Mouse (Mus musculus) neural tube, embryonic 13.5 days (tissue): ENCODE measurements around the gene Figla. TPM values are rescaled to one million over a fixed set of nuclear protein-coding genes. Genes with fewer than 3 reads are reported as not detected.

Source experiments
- ATAC-seq: fragments of 200-750 bp; cut with Nextera tagmentation; 2 replicates; pipeline ENCODE4 v1.8.0; 2017; ENCODE audit warnings: low read depth, mild to moderate bottlenecking, moderate TSS enrichment, moderate library complexity
- H3K27ac ChIP-seq: fragments of 300-500 bp; sonication (generic); replicated peaks from 2 replicates; pipeline ENCODE4 v1.5.1; 2015; ENCODE audit warnings: moderate library complexity, mild to moderate bottlenecking, inconsistent platforms
- H3K27me3 ChIP-seq: fragments of 300-500 bp; sonication (generic); 2 replicates; pipeline ENCODE4 v1.6.1; 2015; ENCODE audit warnings: mild to moderate bottlenecking, inconsistent platforms
- H3K36me3 ChIP-seq: fragments of 300-500 bp; sonication (generic); 2 replicates; pipeline ENCODE4 v1.6.1; 2015; ENCODE audit warnings: mild to moderate bottlenecking, inconsistent platforms
- H3K4me1 ChIP-seq: fragments of 300-500 bp; sonication (generic); replicated peaks from 2 replicates; pipeline ENCODE4 v1.6.1; 2015; ENCODE audit warnings: inconsistent platforms
- H3K4me2 ChIP-seq: fragments of 300-500 bp; sonication (generic); 2 replicates; pipeline ENCODE4 v1.6.1; 2015; ENCODE audit warnings: inconsistent platforms, mild to moderate bottlenecking, moderate library complexity
- H3K4me3 ChIP-seq: fragments of 300-500 bp; sonication (generic); 2 replicates; pipeline ENCODE4 v1.5.1; 2015; ENCODE audit warnings: mild to moderate bottlenecking, inconsistent platforms
- H3K9ac ChIP-seq: fragments of 300-500 bp; sonication (generic); 2 replicates; pipeline ENCODE4 v1.6.1; 2015; ENCODE audit warnings: moderate library complexity, mild to moderate bottlenecking, inconsistent platforms
- H3K9me3 ChIP-seq: fragments of 300-500 bp; sonication (generic); 2 replicates; pipeline ENCODE4 v1.6.1; 2016; ENCODE audit warnings: inconsistent platforms
- WGBS: fragments of 180-500 bp; shearing (Covaris S2); methylation state at CpG from one replicate; pipeline ENCODE4 v1.1.7; 2015; 5-methylcytosine and 5-hydroxymethylcytosine counted together
- polyA plus RNA-seq: library from polyadenylated mRNA; unstranded; fragments of >200 nt; fragmentation: Nextera tagmentation; extraction: Ambion mirVana; gene quantifications from 2 replicates; pipeline ENCODE4 v1.2.1, GENCODE M21; 2015

Gene Figla
- polyA plus RNA-seq, 1 experiment from 2014 or later = not detected

DNA sequence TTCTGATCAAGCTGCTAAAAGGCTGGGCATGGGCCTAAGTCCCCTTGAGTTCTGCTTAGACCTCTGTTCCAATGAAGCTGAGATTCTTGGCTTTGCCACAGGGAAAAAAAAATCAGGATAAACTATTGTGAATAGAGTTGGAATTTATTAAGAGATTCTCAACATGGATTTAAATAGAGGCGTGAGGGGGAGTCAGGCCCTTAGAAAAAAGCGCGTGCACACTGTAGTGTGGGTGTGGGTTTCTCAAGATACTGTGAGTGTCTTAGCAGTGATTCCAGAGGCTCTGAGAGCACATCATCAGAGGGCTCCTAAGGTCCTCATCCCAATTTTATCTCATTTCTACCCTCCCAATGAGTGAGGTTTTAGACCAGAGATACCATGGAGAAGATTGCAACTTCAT, 44.2 kb downstream of the Figla start:
- Histone ChIP-seq H3K4me1 (peaks cover 84% of the 10 kb centered on the region), H3K27me3 (no peaks in the 10 kb centered on the region), H3K9me3 (no peaks in the 10 kb centered on the region), H3K36me3 (no peaks in the 10 kb centered on the region), H3K4me3 (no peak overlapping the region), H3K4me2 (no peak overlapping the region; the same call in 1 of the 2 replicates), H3K27ac (peak overlapping the region; percentile 91), H3K9ac (no peak overlapping the region)
- no peak for ATAC-seq
- 95% methylated on average over 3 of the region's 3 CpGs for WGBS

DNA sequence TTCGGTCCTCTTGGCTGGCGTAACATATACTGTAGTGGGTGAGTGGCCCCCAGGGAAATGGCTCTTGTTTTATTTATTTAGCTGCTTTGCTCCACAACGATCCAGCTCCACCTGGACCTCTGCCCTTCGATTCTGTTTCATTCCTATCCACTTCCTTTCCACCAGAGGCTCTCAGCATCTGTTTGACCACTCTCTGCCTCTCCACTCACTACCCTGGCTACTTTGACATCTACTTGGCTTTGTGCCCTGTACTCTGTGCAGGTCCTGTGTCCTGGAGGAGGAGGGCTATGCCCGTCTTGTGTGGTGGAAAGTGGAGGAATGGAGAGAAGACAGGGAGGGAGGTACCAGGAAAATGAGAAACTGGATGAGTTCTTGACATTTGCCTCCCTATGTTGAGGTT, 46.3 kb downstream of the Figla start:
- Histone ChIP-seq H3K4me2 (peak overlapping the region; percentile 26), H3K36me3 (no peaks in the 10 kb centered on the region), H3K9ac (peak overlapping the region; percentile 43), H3K27ac (peak overlapping the region; percentile 92), H3K27me3 (no peaks in the 10 kb centered on the region), H3K9me3 (no peaks in the 10 kb centered on the region), H3K4me1 (peaks cover 100% of the 10 kb centered on the region), H3K4me3 (no peak overlapping the region)
- no peak for ATAC-seq
- WGBS = 33% methylated on average over 5 of the region's 5 CpGs

DNA sequence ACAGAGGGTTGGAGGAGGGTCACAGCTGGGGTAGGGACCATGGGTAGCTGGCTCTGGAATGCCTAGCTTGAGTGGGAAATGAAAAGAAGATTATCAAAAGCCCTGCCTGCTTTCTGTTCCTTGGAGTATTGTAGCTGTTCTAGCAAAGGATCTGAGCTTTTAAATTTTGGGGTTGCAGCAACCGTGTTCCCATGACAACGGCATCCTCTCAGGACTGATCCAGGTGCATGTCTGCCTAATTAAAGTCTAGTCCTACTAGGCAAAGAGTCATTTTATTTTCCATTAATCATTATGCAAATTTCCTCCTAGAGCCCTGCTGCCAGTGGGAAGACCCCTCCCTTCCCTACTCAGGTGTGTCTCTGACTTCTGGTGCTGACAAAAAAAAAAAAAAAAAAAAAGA, 46.7 kb downstream of the Figla start:
- Histone ChIP-seq H3K27me3 (no peaks in the 10 kb centered on the region), H3K9ac (peak overlapping the region; percentile 43; the same call in 1 of the 2 replicates), H3K4me2 (peak overlapping the region; percentile 26; the same call in 1 of the 2 replicates), H3K36me3 (no peaks in the 10 kb centered on the region), H3K4me1 (peaks cover 99% of the 10 kb centered on the region), H3K4me3 (no peak overlapping the region), H3K27ac (peak overlapping the region; percentile 92), H3K9me3 (no peaks in the 10 kb centered on the region)
- no peak for ATAC-seq
- WGBS = 55% methylated on average over 2 of the region's 2 CpGs

DNA sequence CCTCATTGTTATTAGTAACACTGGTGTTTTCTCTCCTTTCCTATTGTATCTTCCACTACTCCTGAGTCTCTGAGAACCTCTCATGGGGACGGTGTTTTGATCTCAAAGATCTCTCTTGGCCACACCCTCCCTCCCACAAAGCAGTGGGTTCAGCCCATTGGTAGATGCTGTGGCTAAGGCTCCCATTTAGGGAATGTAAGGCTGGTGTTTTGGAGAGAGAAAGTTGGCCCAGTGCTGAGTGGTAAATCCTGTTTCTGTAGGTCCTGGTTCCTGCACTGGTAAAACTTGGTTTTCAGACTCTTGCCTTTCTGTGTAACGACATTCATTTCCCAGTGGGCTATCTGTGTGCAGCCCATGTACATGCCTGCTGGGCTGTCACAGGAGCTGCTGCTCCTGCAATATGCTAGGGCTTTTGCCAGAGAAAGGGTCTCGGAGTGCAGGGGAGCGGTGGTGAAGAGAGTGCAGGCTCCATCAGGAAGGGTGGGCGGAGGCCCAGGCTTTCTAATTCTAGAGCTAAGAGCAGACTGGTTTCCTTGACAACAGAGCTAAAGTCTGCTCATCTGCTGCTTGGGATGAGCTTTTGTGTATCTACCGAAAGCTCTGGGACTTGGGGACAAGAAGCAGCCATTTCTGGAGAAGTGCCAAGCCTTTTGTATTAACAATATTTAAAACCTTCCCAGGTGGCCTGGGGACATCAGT, 48.5 kb downstream of the Figla start:
- no peaks in the 10 kb centered on the region for H3K9me3 ChIP-seq
- 14% methylated on average over 6 of the region's 6 CpGs for WGBS
- H3K36me3 ChIP-seq = no peaks in the 10 kb centered on the region
- H3K4me1 ChIP-seq = peaks cover 98% of the 10 kb centered on the region
- H3K27ac ChIP-seq = peak overlapping the region; percentile 92
- H3K4me2 ChIP-seq = peak overlapping the region; percentile 33
- H3K27me3 ChIP-seq = no peaks in the 10 kb centered on the region
- ATAC-seq = peak; percentile 70
- H3K9ac ChIP-seq = peak overlapping the region; percentile 43; the same call in 1 of the 2 replicates
- H3K4me3 ChIP-seq = no peak overlapping the region

DNA sequence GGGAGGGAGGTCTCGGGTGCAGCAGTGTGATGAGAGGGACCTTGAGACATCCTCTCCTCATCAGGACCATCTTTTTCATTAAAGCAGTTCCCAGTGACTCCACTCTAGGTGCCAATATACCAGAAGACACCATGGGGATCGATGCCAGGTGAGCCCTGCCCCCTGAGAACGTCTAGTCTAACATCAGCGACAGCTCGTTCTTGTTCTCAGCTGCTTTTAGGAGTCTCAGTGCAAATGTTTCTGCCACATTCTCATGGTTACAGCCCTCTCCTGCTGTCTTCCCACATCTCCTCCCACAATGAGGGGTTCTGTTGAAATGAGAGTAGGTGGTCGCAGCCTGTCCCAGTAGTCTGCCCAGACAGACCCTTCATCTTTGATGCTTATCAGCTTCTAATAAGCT, 50.8 kb downstream of the Figla start:
- H3K9ac ChIP-seq = no peak overlapping the region
- peaks cover 98% of the 10 kb centered on the region for H3K4me1 ChIP-seq
- no peak overlapping the region for H3K4me2 ChIP-seq
- no peak for ATAC-seq
- 72% methylated on average over 6 of the region's 6 CpGs for WGBS
- no peaks in the 10 kb centered on the region for H3K27me3 ChIP-seq
- H3K27ac ChIP-seq = peak overlapping the region; percentile 92; the same call in 1 of the 2 replicates
- no peak overlapping the region for H3K4me3 ChIP-seq
- H3K36me3 ChIP-seq = no peaks in the 10 kb centered on the region
- H3K9me3 ChIP-seq = no peaks in the 10 kb centered on the region

DNA sequence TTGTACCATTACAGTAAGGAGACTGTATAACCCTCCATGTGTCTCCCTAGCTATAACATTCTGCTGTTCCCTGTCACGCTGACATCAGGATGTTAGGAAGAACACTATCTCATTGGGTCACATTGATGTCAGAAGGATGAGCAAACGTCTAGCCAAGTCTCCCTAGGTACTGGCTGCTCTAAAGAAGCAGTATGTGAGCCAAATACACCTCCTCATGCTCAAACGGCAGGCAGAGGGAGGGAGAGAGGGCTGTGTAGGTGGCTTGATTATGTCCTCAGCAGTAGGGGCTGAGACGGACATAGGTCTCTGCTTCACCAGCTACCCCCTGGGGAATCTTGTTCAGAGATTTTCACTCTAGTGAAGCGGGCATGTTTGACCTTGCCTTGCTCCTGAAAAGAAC, 51.2 kb downstream of the Figla start:
- H3K27ac ChIP-seq = peak overlapping the region; percentile 92; the same call in 1 of the 2 replicates

DNA sequence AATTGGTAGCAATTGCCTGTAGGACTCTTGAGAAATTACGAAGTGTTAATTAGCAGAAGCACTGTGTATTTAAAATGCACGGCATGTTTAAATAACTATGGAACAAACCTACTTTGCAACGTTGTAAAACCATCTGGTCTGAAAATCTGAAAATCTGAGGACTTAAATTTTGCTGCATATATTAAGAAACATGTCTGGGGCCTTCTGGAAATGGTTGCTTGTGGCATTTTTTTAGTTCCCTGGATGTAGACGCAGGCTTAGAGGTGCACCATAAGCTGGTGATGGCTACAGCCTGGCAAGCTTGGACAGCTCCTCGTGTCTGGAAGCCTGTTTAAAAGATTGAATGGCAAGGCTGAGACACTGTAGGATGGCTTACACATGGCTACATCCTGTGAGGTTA, 53.0 kb downstream of the Figla start:
- Histone ChIP-seq H3K27ac (peak overlapping the region; percentile 50; the same call in 1 of the 2 replicates), H3K4me2 (no peak overlapping the region), H3K27me3 (no peaks in the 10 kb centered on the region), H3K9me3 (no peaks in the 10 kb centered on the region), H3K9ac (no peak overlapping the region), H3K36me3 (no peaks in the 10 kb centered on the region), H3K4me3 (no peak overlapping the region), H3K4me1 (peaks cover 97% of the 10 kb centered on the region)
- 72% methylated on average over 5 of the region's 5 CpGs for WGBS
- no peak for ATAC-seq

More for the DNA sequence above, 51.2 kb downstream of the Figla start:
- ATAC-seq = no peak
- 57% methylated on average over 5 of the region's 5 CpGs for WGBS
- Histone ChIP-seq H3K27me3 (no peaks in the 10 kb centered on the region), H3K4me2 (no peak overlapping the region), H3K4me1 (peaks cover 98% of the 10 kb centered on the region), H3K36me3 (no peaks in the 10 kb centered on the region), H3K9me3 (no peaks in the 10 kb centered on the region), H3K9ac (no peak overlapping the region), H3K4me3 (no peak overlapping the region)

DNA sequence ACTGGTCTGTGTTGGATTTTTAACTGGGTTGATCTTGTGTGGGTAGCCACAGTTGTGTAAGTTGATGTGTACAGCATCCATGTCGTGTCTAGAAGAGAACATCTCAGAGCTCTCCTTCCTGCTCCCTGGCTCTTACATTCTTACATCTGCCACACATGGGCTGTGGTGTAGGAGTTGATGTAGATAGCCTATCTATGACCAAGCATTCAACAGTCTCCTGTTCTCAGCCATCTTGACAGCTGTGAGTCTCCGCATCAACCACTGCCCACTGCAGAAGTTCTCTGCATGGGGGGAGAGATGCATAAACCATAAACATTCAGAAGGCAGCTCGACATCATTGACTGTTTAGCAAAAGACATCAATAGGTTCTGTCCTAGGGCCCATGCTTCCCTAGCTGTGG, 53.9 kb downstream of the Figla start:
- Histone ChIP-seq H3K36me3 (no peaks in the 10 kb centered on the region), H3K9ac (no peak overlapping the region), H3K4me1 (peaks cover 97% of the 10 kb centered on the region), H3K4me2 (no peak overlapping the region), H3K9me3 (no peaks in the 10 kb centered on the region), H3K27ac (peak overlapping the region; percentile 56), H3K27me3 (no peaks in the 10 kb centered on the region), H3K4me3 (no peak overlapping the region)
- ATAC-seq = no peak
- WGBS = 83% methylated on average over 3 of the region's 3 CpGs

DNA sequence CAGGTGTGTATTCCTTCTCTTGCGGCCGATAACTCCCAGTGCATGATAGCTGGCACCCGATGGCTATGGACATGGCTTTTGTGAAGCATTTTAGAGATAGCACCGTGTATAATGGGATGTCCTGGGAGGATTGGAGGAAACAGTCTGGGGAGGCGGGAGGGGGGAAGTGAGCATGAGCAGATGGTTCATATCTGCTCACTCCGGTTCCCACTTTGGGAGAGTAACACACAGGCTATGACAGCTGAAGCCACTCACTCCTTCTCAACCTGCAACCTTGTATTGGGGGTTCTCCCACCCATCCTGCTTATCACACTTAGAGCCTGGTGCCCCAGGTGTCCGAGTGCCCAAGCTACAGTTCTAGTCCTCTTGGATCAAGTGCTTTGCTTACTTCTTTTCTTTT, 54.3 kb downstream of the Figla start:
- H3K27me3 ChIP-seq = no peaks in the 10 kb centered on the region
- no peak for ATAC-seq
- no peak overlapping the region for H3K9ac ChIP-seq
- H3K4me3 ChIP-seq = no peak overlapping the region
- H3K4me1 ChIP-seq = peaks cover 97% of the 10 kb centered on the region
- no peaks in the 10 kb centered on the region for H3K9me3 ChIP-seq
- no peaks in the 10 kb centered on the region for H3K36me3 ChIP-seq
- no peak overlapping the region for H3K4me2 ChIP-seq
- WGBS = 62% methylated on average over 7 of the region's 7 CpGs
- H3K27ac ChIP-seq = peak overlapping the region; percentile 56

Other genes with a start within 250 kb of the Figla start
- gene Nat8f6, start 195.2 kb upstream of the Figla start, polyA plus RNA-seq = not detected in 2 replicates
- 0.20 TPM in 1 of 2 replicates, not detected in the other for gene Nat8f5, start 195.2 kb upstream of the Figla start, polyA plus RNA-seq
- not detected in 2 replicates for gene Nat8, start 184.1 kb upstream of the Figla start, polyA plus RNA-seq
- gene Nat8f2, start 147.0 kb upstream of the Figla start, polyA plus RNA-seq = not detected in 2 replicates
- 4.6 and 5.2 TPM in 2 replicates for gene Nat8f4, start 111.3 kb upstream of the Figla start, polyA plus RNA-seq
- 49.2 and 58.6 TPM in 2 replicates for gene Tprkb, start 104.3 kb upstream of the Figla start, polyA plus RNA-seq
- 13.6 and 16.9 TPM in 2 replicates for gene Nat8f1, start 100.5 kb upstream of the Figla start, polyA plus RNA-seq
- 53.0 and 57.4 TPM in 2 replicates for gene Dusp11, start 54.5 kb upstream of the Figla start, polyA plus RNA-seq
- gene Add2, start 12.5 kb downstream of the Figla start, polyA plus RNA-seq = 137 and 148 TPM in 2 replicates
- gene Tgfa, start 179.1 kb downstream of the Figla start, polyA plus RNA-seq = 9.7 and 10.2 TPM in 2 replicates